Mouse (Mus musculus) limb, embryonic 12.5 days (tissue): ENCODE measurements around the gene Serpina3c. TPM values are rescaled to one million over a fixed set of nuclear protein-coding genes. Genes with fewer than 3 reads are reported as not detected.

Source experiments
- ATAC-seq: fragments of 200-750 bp; cut with Nextera tagmentation; 2 replicates; pipeline ENCODE4 v1.8.0; 2017; ENCODE audit warnings: low read depth, moderate TSS enrichment; ENCODE audit not compliant: insufficient number of reproducible peaks, insufficient read depth, low FRiP score, low TSS enrichment
- H3K27ac ChIP-seq: fragments of 300-500 bp; sonication (generic); 2 replicates; pipeline ENCODE4 v1.5.1; 2016; ENCODE audit warnings: mild to moderate bottlenecking, moderate library complexity
- H3K27me3 ChIP-seq: fragments of 300-500 bp; sonication (generic); 2 replicates; pipeline ENCODE4 v1.6.1; 2016; ENCODE audit warnings: mild to moderate bottlenecking, moderate library complexity
- H3K36me3 ChIP-seq: fragments of 300-500 bp; sonication (generic); 2 replicates; pipeline ENCODE4 v1.6.1; 2016; ENCODE audit warnings: mild to moderate bottlenecking, moderate library complexity
- H3K4me1 ChIP-seq: fragments of 300-500 bp; sonication (generic); replicated peaks from 2 replicates; pipeline ENCODE4 v1.6.1; 2016
- H3K4me2 ChIP-seq: fragments of 300-500 bp; sonication (generic); 2 replicates; pipeline ENCODE4 v1.6.1; 2016; ENCODE audit warnings: mild to moderate bottlenecking, moderate library complexity
- H3K4me3 ChIP-seq: fragments of 300-500 bp; sonication (generic); replicated peaks from 2 replicates; pipeline ENCODE4 v1.5.1; 2016; ENCODE audit warnings: mild to moderate bottlenecking
- H3K9ac ChIP-seq: fragments of 300-500 bp; sonication (generic); replicated peaks from 2 replicates; pipeline ENCODE4 v1.6.1; 2016; ENCODE audit warnings: mild to moderate bottlenecking, moderate library complexity
- H3K9me3 ChIP-seq: fragments of 300-500 bp; sonication (generic); 2 replicates; pipeline ENCODE4 v1.6.1; 2016; ENCODE audit warnings: mild to moderate bottlenecking, moderate library complexity
- WGBS: fragments of 180-500 bp; shearing (Covaris S2); methylation state at CpG from one replicate; pipeline ENCODE4 v1.1.7; 2016; 5-methylcytosine and 5-hydroxymethylcytosine counted together
- polyA plus RNA-seq: library from polyadenylated mRNA; unstranded; fragments of >200 nt; fragmentation: Nextera tagmentation; extraction: Ambion mirVana; gene quantifications from 2 replicates; pipeline ENCODE4 v1.2.1, GENCODE M21; 2016

Gene Serpina3c
- polyA plus RNA-seq, 1 experiment from 2014 or later: not detected

- no peak for ATAC-seq
- no peak overlapping the region for H3K27ac ChIP-seq
- no peak overlapping the region for H3K4me2 ChIP-seq
- H3K9me3 ChIP-seq: no peaks in the 10 kb centered on the region
- H3K9ac ChIP-seq: no peak overlapping the region
- no peak overlapping the region for H3K4me3 ChIP-seq
- no peaks in the 10 kb centered on the region for H3K4me1 ChIP-seq
- H3K36me3 ChIP-seq: no peaks in the 10 kb centered on the region
- H3K27me3 ChIP-seq: no peaks in the 10 kb centered on the region
- 58% methylated on average over 1 of the region's 1 CpGs for WGBS
Measured at GRCm38 (mm10) chr12:104143286-104143685, 10.4 kb downstream of the Serpina3c start.

- Histone ChIP-seq H3K4me2 (no peak overlapping the region), H3K36me3 (no peaks in the 10 kb centered on the region), H3K9ac (no peak overlapping the region), H3K27me3 (no peaks in the 10 kb centered on the region), H3K9me3 (no peaks in the 10 kb centered on the region), H3K27ac (no peak overlapping the region), H3K4me1 (no peaks in the 10 kb centered on the region), H3K4me3 (no peak overlapping the region)
- 59% methylated on average over 1 of the region's 1 CpGs for WGBS
- no peak for ATAC-seq
Measured at GRCm38 (mm10) chr12:104142427-104142826, 11.2 kb downstream of the Serpina3c start.

- Histone ChIP-seq H3K4me1 (no peaks in the 10 kb centered on the region), H3K27ac (no peak overlapping the region), H3K9me3 (no peaks in the 10 kb centered on the region), H3K4me2 (no peak overlapping the region), H3K9ac (no peak overlapping the region), H3K27me3 (no peaks in the 10 kb centered on the region), H3K4me3 (no peak overlapping the region), H3K36me3 (no peaks in the 10 kb centered on the region)
- no peak for ATAC-seq
- WGBS: 73% methylated on average over 1 of the region's 1 CpGs
Measured at GRCm38 (mm10) chr12:104141506-104141905, 12.2 kb downstream of the Serpina3c start.

GRCm38 (mm10) chr12:104140543-104141103 is 13.0 kb downstream of the Serpina3c start:
- Histone ChIP-seq H3K4me2 (no peak overlapping the region), H3K36me3 (no peaks in the 10 kb centered on the region), H3K4me3 (no peak overlapping the region), H3K27ac (no peak overlapping the region), H3K9me3 (no peaks in the 10 kb centered on the region), H3K27me3 (no peaks in the 10 kb centered on the region), H3K4me1 (no peaks in the 10 kb centered on the region), H3K9ac (no peak overlapping the region)
- 89% methylated on average over 4 of the region's 4 CpGs for WGBS
- no peak for ATAC-seq

- Histone ChIP-seq H3K9me3 (no peaks in the 10 kb centered on the region), H3K9ac (no peak overlapping the region), H3K27ac (no peak overlapping the region), H3K36me3 (no peaks in the 10 kb centered on the region), H3K27me3 (no peaks in the 10 kb centered on the region), H3K4me3 (no peak overlapping the region), H3K4me2 (no peak overlapping the region), H3K4me1 (no peaks in the 10 kb centered on the region)
- no peak for ATAC-seq
- 82% methylated on average over 2 of the region's 2 CpGs for WGBS
Measured at GRCm38 (mm10) chr12:104138216-104138615, 15.5 kb downstream of the Serpina3c start.

- Histone ChIP-seq H3K4me2 (no peak overlapping the region), H3K9ac (no peak overlapping the region), H3K4me1 (no peaks in the 10 kb centered on the region), H3K36me3 (no peaks in the 10 kb centered on the region), H3K27ac (no peak overlapping the region), H3K9me3 (no peaks in the 10 kb centered on the region), H3K4me3 (no peak overlapping the region), H3K27me3 (no peaks in the 10 kb centered on the region)
- no peak for ATAC-seq
Measured at GRCm38 (mm10) chr12:104131041-104131440, 22.6 kb downstream of the Serpina3c start.

- 74% methylated on average over 5 of the region's 5 CpGs for WGBS
- ATAC-seq: no peak
Measured at GRCm38 (mm10) chr12:104127696-104128095, 26.0 kb downstream of the Serpina3c start, which contains the start of gene Serpina3b. Gene Serpina3b (plus strand): TSS chr12:104127996.

GRCm38 (mm10) chr12:104125021-104125560 is 28.6 kb downstream of the Serpina3c start:
- Histone ChIP-seq H3K4me2 (no peak overlapping the region), H3K27me3 (no peaks in the 10 kb centered on the region), H3K4me1 (no peaks in the 10 kb centered on the region), H3K9ac (no peak overlapping the region), H3K4me3 (no peak overlapping the region), H3K36me3 (no peaks in the 10 kb centered on the region), H3K9me3 (no peaks in the 10 kb centered on the region), H3K27ac (no peak overlapping the region)
- WGBS: 86% methylated on average over 5 of the region's 5 CpGs
- ATAC-seq: no peak

More at GRCm38 (mm10) chr12:104127696-104128095, 26.0 kb downstream of the Serpina3c start, which contains the start of gene Serpina3b:
- H3K36me3 ChIP-seq: no peaks in the 10 kb centered on the region
- H3K4me2 ChIP-seq: no peak within 1 kb of the TSS
- H3K27me3 ChIP-seq: no peaks in the 10 kb centered on the region
- no peak within 1 kb of the TSS for H3K9ac ChIP-seq
- no peak within 1 kb of the TSS for H3K4me3 ChIP-seq
- H3K9me3 ChIP-seq: no peaks in the 10 kb centered on the region
- H3K27ac ChIP-seq: no peak within 1 kb of the TSS
- no peaks in the 10 kb centered on the region for H3K4me1 ChIP-seq

GRCm38 (mm10) chr12:104123996-104124395 is 29.7 kb downstream of the Serpina3c start:
- WGBS: 92% methylated on average over 2 of the region's 2 CpGs
- Histone ChIP-seq H3K9ac (no peak overlapping the region), H3K4me2 (no peak overlapping the region), H3K27me3 (no peaks in the 10 kb centered on the region), H3K4me3 (no peak overlapping the region), H3K4me1 (no peaks in the 10 kb centered on the region), H3K36me3 (no peaks in the 10 kb centered on the region), H3K27ac (no peak overlapping the region), H3K9me3 (no peaks in the 10 kb centered on the region)
- ATAC-seq: no peak

GRCm38 (mm10) chr12:104123097-104123496 is 30.6 kb downstream of the Serpina3c start:
- Histone ChIP-seq H3K9ac (no peak overlapping the region), H3K4me3 (no peak overlapping the region), H3K9me3 (no peaks in the 10 kb centered on the region), H3K4me2 (no peak overlapping the region), H3K4me1 (no peaks in the 10 kb centered on the region), H3K36me3 (no peaks in the 10 kb centered on the region), H3K27ac (no peak overlapping the region), H3K27me3 (no peaks in the 10 kb centered on the region)
- WGBS: 78% methylated on average over 1 of the region's 1 CpGs
- no peak for ATAC-seq

GRCm38 (mm10) chr12:104114921-104115579 is 38.6 kb downstream of the Serpina3c start:
- no peak overlapping the region for H3K4me2 ChIP-seq
- H3K4me3 ChIP-seq: no peak overlapping the region
- 58% methylated on average over 3 of the region's 3 CpGs for WGBS
- H3K9me3 ChIP-seq: no peaks in the 10 kb centered on the region
- H3K27ac ChIP-seq: no peak overlapping the region
- ATAC-seq: no peak
- H3K4me1 ChIP-seq: no peaks in the 10 kb centered on the region
- H3K36me3 ChIP-seq: no peaks in the 10 kb centered on the region
- no peak overlapping the region for H3K9ac ChIP-seq
- no peaks in the 10 kb centered on the region for H3K27me3 ChIP-seq
